Mouse (Mus musculus) urinary bladder, postnatal 14 days (tissue): ENCODE data around the gene Tom1l2.

Experiments
- DNase-seq: peaks from one replicate; pipeline ENCODE4 v3.0.0; 2021; ENCODE audit warnings: low spot score

The Tom1l2 gene

GRCm38 (mm10) chr11:60202710-60203638 lies 149.7 kb downstream of the Tom1l2 start:
- DNase-seq, result no peak

GRCm38 (mm10) chr11:60200384-60200783 lies 152.3 kb downstream of the Tom1l2 start:
- DNase-seq, result no peak

GRCm38 (mm10) chr11:60199702-60200184 lies 153.0 kb downstream of the Tom1l2 start:
- DNase-seq, result peak; percentile 93

GRCm38 (mm10) chr11:60198651-60199050 lies 154.1 kb downstream of the Tom1l2 start:
- no peak for DNase-seq

GRCm38 (mm10) chr11:60197998-60198619 lies 154.6 kb downstream of the Tom1l2 start:
- no peak for DNase-seq

- no peak for DNase-seq
Observed at GRCm38 (mm10) chr11:60196344-60196743, 156.4 kb downstream of the Tom1l2 start.

GRCm38 (mm10) chr11:60195108-60195507 lies 157.6 kb downstream of the Tom1l2 start:
- DNase-seq, result no peak

GRCm38 (mm10) chr11:60193556-60193955 lies 159.1 kb downstream of the Tom1l2 start:
- DNase-seq, result no peak

GRCm38 (mm10) chr11:60192534-60192933 lies 160.2 kb downstream of the Tom1l2 start:
- no peak for DNase-seq

- DNase-seq, result no peak
Observed at GRCm38 (mm10) chr11:60190055-60190641, 162.6 kb downstream of the Tom1l2 start.

GRCm38 (mm10) chr11:60189501-60190040 lies 163.1 kb downstream of the Tom1l2 start:
- no peak for DNase-seq

- no peak for DNase-seq
Observed at GRCm38 (mm10) chr11:60188275-60188853, 164.3 kb downstream of the Tom1l2 start.

- DNase-seq, result no peak
Observed at GRCm38 (mm10) chr11:60187070-60187469, 165.6 kb downstream of the Tom1l2 start.

GRCm38 (mm10) chr11:60185396-60186231 lies 167.1 kb downstream of the Tom1l2 start:
- no peak for DNase-seq

GRCm38 (mm10) chr11:60184346-60185325 lies 168.1 kb downstream of the Tom1l2 start:
- no peak for DNase-seq

GRCm38 (mm10) chr11:60182741-60183140 lies 170.0 kb downstream of the Tom1l2 start:
- DNase-seq, result no peak

GRCm38 (mm10) chr11:60182116-60182670 lies 170.5 kb downstream of the Tom1l2 start:
- peak; percentile 50 for DNase-seq

GRCm38 (mm10) chr11:60178506-60178905 lies 174.2 kb downstream of the Tom1l2 start:
- peak; percentile 75 for DNase-seq

GRCm38 (mm10) chr11:60178005-60178404 lies 174.7 kb downstream of the Tom1l2 start:
- no peak for DNase-seq
